Mouse (Mus musculus): ENCODE data around the gene Dhx16.

DNA sequence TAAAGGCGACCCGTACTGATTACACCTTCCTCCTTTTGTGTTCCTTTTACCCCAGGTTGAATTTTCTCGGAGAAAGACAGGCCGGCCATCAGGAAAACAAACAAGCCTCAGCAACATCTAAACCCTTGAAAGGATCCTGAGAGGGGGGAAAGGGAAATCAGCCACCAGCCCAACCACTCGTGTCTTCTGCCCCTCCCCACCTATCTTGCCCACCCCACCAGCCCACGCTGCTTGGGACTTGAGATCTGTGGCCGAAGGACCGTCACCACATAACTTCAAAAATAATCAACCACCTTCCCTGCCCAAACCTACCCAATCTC is 37.5 kb downstream of the Dhx16 start:
- TF ChIP-seq CTCF (conservative IDR thresholded peaks at IDR 0.05; ENCODE audit: low read length) (no peak), POU5F1 (IDR thresholded peaks at IDR 0.05; ENCODE audit: borderline replicate concordance, low read length) (no peak), NANOG (IDR thresholded peaks at IDR 0.05; ENCODE audit: borderline replicate concordance, low read length) (no peak)
